Mouse (Mus musculus) telencephalon, adult 2 months (tissue): ENCODE results near the gene Glmp.
"Not testable (repeated sequence)": the region's sequence is repeated elsewhere in the genome, so short reads cannot be mapped to it uniquely, and the experiment has no call there.

Source experiments
- DNase-seq: peaks from one replicate; pipeline ENCODE4 v3.0.0-alpha.2; 2011; ENCODE audit warnings: low read depth, low spot score

Gene Glmp

GRCm38 (mm10) chr3:88336058-88337013 is 11.5 kb downstream of the Glmp start, which contains the start of the genes Tmem79 and Smg5:
TSS of gene Tmem79 (minus strand) at chr3:88336148.
TSS of gene Smg5 (plus strand) at chr3:88336260.
- DNase-seq, result peak; percentile 92

GRCm38 (mm10) chr3:88337367-88338020 is 12.7 kb downstream of the Glmp start:
- DNase-seq, result no peak

DNA sequence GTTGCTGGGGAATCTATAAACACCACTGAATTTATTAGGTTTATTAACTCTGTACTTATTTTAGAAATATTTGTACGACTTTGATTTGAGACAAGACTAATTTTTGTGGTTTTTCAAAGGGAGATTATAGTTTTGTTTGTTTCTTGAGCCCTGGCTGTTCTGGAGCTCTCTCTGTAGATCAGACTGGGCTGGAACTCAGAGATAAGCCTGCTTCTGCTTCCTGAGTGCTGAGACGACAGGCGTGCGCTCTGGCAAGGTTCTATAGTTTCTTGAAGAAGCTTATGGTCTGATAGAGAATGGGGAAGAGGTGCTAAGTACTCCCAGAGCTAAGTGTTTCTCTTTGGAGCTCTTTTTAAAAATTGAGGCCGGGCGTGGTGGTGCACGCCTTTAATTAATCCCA is 13.5 kb downstream of the Glmp start:
- DNase-seq, result no peak

DNA sequence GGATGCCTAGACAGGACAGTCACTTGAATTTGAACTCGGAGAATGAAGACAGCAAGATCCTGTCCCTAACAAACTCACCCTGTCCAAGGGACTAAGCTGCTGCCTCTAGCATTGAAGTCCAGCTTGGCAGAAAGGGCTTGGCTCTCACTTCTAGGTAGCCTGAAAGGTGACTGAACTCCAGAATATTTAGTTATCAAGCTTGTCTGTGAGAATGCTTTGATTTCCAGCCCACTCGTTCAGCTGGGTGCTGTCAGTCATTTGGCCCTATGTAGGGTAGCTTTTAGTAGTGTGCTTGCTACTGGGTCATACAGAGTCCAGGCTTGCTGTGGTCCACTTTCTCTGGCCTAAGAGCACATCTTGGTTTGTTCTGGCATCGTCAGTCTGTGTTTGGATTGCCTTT is 14.2 kb downstream of the Glmp start:
- no peak for DNase-seq

- DNase-seq, result no peak
These were observed 25.9 kb downstream of the Glmp start for GRCm38 (mm10) chr3:88350732-88351131.

DNA sequence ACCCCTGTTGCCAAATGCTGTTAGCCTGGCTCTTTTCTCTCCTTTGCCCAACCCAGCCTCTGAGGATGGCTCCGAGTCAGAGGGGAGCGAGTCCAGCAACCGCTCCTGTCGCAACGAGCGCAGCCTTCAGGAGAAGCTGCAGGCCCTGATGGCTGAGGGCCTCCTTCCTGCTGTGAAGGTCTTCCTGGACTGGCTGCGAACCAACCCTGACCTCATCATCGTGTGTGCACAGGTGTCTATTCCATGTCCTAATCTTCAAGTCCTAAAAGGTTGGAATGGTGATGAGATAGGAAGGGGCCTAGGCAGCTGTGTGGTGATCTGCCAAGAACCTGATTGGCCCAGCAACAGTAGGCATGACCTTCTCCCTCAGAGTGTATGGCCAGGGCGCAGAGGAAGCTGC is 28.1 kb downstream of the Glmp start:
- DNase-seq, result no peak

- DNase-seq, result no peak
These were observed 29.8 kb downstream of the Glmp start for GRCm38 (mm10) chr3:88354396-88355165.

- DNase-seq, result no peak
These were observed 34.8 kb downstream of the Glmp start for GRCm38 (mm10) chr3:88359584-88359983.

DNA sequence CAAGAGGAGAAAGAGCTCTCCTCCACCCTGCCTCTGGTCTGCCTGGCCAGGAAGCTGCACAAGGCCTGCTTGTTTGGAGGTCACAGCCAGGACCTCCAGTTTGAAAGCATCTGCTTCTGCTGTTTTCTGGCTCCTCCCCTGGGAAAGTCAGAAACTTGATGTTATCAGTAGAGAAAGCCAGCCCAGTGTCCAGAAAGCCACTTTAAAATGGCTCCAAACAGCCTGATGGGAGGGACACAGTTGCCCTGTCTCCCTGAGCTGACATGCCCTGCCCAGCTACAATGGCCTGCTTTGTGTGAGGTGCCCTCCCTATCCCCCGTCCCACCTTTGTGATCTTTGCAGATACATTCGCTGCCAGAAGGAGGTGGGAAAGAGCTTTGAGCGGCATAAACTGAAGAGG is 35.2 kb downstream of the Glmp start:
- no peak for DNase-seq

DNA sequence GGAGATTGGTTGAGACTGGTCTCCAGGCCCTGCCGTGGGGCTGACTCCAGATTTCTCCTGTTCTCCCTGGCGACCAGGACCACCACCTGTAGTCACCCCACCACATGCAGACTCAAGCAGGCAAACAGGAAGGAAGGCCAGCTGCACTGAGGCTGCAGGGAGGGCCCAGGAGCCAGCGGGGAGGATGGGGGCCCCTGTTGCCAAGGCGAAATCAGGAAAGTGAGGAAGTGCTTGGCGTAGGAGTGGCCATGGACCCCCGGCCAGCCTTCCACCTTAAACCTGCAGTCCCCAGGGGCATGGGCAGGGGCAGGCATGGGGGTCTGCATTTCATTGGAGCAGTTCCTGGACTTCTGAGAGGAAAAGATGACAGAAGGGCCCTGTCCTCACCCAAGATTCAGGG is 36.3 kb downstream of the Glmp start:
- DNase-seq, result no peak

GRCm38 (mm10) chr3:88361612-88362313 is 36.9 kb downstream of the Glmp start:
- DNase-seq, result no peak

GRCm38 (mm10) chr3:88363700-88364099 is 38.9 kb downstream of the Glmp start:
- no peak for DNase-seq

DNA sequence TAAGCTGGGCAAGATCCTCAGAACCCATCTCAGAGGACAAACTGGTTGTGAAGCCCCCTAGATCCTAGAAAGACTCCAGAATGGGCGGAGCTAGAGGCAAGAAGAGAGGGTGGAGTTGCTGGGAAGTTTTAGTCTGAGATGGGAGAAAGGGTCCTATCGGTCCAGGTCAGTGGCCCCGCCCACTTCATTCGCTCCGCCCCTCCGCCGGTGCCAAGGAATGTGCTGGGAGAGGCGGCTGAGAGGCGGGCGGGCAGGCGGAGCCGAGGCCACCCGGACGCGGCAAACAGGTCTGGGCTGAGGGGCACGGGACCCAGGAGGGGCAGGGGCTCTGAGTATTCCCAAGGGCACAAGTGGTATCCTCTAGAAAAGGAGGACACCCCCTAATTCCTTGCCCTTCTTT is 39.5 kb downstream of the Glmp start, which contains the start of gene Paqr6:
Paqr6 (plus strand) TSS at position 248 of the 400 bp plus-strand sequence.
- no peak for DNase-seq

DNA sequence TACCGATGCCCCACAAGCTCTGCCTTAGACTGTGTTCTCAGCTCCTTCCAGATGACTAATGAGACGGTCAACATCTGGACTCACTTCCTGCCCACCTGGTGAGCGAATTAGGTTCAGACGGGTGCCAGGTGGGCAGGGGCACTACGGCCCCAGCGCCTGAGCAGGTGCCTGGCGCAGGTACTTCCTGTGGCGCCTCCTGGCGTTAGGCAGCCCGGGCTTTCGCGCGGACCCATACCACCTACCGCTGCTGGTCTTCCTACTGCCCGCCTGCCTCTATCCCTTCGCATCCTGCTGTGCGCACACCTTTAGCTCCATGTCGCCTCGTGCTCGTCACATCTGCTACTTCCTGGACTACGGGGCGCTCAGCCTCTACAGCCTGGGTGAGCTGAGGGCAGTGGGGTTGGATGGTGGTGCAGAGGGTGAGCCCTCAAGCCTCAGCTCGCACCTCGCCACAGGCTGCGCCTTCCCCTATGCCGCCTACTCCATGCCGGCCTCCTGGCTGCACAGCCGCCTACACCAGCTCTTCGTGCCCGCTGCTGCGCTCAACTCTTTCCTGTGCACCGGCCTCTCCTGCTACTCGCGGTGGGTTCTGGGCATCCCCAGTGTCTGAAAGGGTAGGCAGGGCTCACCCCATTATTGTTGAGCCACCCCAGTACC is 41.0 kb downstream of the Glmp start:
- DNase-seq, result no peak

DNA sequence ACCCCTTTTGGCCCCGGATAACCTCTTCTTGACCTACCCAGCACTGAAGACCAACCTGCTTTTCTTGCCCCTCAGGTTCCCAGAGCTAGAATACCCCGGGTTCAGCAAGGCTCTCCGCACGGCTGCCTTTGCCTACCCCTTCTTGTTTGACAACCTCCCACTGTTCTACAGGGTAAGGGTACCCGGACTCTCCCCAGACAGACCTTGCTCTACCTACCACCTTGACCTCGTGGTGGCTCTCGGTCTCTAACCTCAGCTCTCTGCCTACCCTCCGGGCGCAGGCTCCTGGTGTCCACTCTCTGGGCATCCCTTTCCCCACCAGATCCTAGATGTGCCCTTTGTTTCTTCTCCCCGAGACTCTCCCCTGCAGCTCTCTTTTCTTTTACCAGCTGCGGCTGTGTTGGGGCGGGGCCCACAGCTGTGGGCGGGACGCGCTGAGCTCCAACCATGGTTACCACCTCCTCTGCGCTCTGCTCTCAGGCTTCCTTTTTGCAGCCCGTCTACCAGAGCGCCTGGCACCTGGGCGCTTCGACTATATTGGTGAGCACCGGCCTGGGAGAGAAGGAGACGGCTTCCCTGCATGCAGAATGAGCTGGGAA is 42.1 kb downstream of the Glmp start:
- not testable (repeated sequence) for DNase-seq

GRCm38 (mm10) chr3:88367517-88367916 is 42.7 kb downstream of the Glmp start:
- DNase-seq, result not testable (repeated sequence)

- DNase-seq, result not testable (repeated sequence)
These were observed 43.7 kb downstream of the Glmp start for GRCm38 (mm10) chr3:88368511-88368910.

GRCm38 (mm10) chr3:88372643-88373042 is 47.8 kb downstream of the Glmp start, which contains the start of gene Bglap3:
TSS of gene Bglap3 (minus strand) at chr3:88372743.
- DNase-seq, result not testable (repeated sequence)

DNA sequence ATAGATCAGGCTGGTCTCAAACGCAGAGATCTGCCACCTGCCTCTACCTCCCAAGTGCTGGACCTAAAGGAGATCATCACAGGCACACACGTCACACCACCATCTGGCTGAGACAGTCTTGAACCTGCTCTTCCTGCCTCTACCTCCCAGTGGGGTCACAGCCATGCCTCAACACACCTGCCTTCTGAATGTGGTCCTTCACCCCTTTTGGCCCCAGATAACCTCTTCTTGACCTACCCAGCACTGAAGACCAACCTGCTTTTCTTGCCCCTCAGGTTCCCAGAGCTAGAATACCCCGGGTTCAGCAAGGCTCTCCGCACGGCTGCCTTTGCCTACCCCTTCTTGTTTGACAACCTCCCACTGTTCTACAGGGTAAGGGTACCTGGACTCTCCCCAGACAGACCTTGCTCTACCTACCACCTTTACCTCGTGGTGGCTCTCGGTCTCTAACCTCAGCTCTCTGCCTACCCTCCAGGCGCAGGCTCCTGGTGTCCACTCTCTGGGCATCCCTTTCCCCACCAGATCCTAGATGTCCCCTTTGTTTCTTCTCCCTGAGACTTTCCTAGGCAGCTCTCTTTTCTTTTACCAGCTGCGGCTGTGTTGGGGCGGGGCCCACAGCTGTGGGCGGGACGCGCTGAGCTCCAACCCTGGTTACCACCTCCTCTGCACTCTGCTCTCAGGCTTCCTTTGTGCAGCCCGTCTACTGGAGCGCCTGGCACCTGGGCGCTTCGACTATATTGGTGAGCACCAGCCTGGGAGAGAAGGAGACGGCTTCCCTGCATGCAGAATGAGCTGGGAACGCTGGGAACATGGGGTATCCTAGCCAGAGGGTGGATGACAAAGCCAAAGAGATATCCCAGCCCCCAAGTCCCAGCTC is 51.2 kb downstream of the Glmp start:
- DNase-seq, result not testable (repeated sequence)
